In the genomic region with DNA sequence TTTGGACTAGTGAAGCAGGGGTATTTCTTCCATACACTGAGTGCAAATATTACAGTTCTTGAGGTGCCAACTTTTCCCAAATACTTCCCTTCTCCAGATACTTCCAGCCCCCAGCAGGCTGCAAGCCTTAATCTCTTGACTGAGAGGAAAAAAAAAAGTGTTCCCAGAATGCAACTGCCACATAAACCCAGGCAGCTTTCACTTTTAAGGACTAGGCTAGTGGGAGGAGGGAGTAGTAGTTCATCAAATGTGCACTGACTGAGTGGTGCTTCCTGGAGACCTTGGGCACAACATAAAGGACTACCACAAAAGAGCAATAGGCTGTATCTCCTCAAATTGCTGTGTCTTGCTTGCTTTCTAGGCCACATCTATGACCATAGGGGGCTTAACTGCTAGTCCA, we compare ENCODE assay signal across 22 mouse cellular contexts. TPM values are rescaled to one million over a fixed set of nuclear protein-coding genes. Genes with fewer than 3 reads are reported as not detected.
DNase-seq lines count a peak whose midpoint lies in the region; ATAC-seq and TF ChIP-seq lines count a peak whose summit lies in the region.
"Had no signal": no experiment of that assay in that cellular context is flagged by ENCODE, and none has a peak within 500 bp of the region (broad histone marks: within the 10 kb centered on the region; RNA-seq: fewer than 3 reads in every experiment).

No protein-coding gene starts in this region.

- DNase-seq in CD4-positive, CD25-positive, alpha-beta regulatory T cell, adult 2 months (ENCODE audit: low read depth, low spot score): peak; percentile 20
- peak; percentile 15 for DNase-seq in CD4-positive helper T cell, adult 2 months (ENCODE audit: low read depth, low spot score)
- no peak for DNase-seq in right cerebral cortex, postnatal 25 days
- DNase-seq: cerebellum, adult 11 months; cerebellum, postnatal 10 days; gastrocnemius, postnatal 10 days; heart, adult 11 months; heart, postnatal 36 days; kidney, adult 2 months; kidney, postnatal 10 days; layer of hippocampus, postnatal 36 days; right cerebral cortex, postnatal 14 days; spleen, adult 18-20 months; thymus, postnatal 36 days had no signal

- no peaks in the 10 kb centered on the region for H3K9me3 ChIP-seq in megakaryocyte, embryonic 14.5 days
- H3K9me3 ChIP-seq: forebrain, embryonic 10.5 days; heart, embryonic 15.5 days; midbrain, embryonic 15.5 days had no signal

- H3K79me2 ChIP-seq in myocyte (ENCODE audit: control insufficient read depth, insufficient read depth): peaks cover 4% of the 10 kb centered on the region

- peak overlapping the region; percentile 60 for H3K4me3 ChIP-seq in megakaryocyte, embryonic 14.5 days (replicated peaks)
- H3K4me3 ChIP-seq in myocyte: no peak overlapping the region
- H3K4me3 ChIP-seq: heart, embryonic 15.5 days; midbrain, embryonic 15.5 days had no signal

- TF ChIP-seq POLR2A in myocyte (IDR thresholded peaks at IDR 0.05; ENCODE audit: insufficient read length, low read depth): no peak

- peak overlapping the region; percentile 83 for H3K4me2 ChIP-seq in myocyte (ENCODE audit: low read depth)
- H3K4me2 ChIP-seq: heart, embryonic 15.5 days had no signal

- peaks cover 36% of the 10 kb centered on the region for H3K4me1 ChIP-seq in megakaryocyte, embryonic 14.5 days

- peaks cover 16% of the 10 kb centered on the region for H3K27me3 ChIP-seq in megakaryocyte, embryonic 14.5 days (replicated peaks)
- H3K27me3 ChIP-seq in myocyte (ENCODE audit: control insufficient read depth, insufficient read depth, insufficient read length): no peaks in the 10 kb centered on the region
- H3K27me3 ChIP-seq: heart, embryonic 15.5 days; midbrain, embryonic 15.5 days had no signal

- no peak for ATAC-seq in CD4-positive, CD25-positive, alpha-beta regulatory T cell, adult 4 months
- no peak for ATAC-seq in megakaryocyte, adult 5-6 weeks (ENCODE audit: poor library complexity, severe bottlenecking)
- ATAC-seq: forebrain, embryonic 16.5 days; midbrain, embryonic 15.5 days had no signal

- no peak overlapping the region for H3ac ChIP-seq in myocyte (ENCODE audit: control insufficient read depth, insufficient read length)

- peaks cover 2% of the 10 kb centered on the region for H3K36me3 ChIP-seq in megakaryocyte, embryonic 14.5 days (replicated peaks; ENCODE audit: low read length)
- H3K36me3 ChIP-seq in myocyte (ENCODE audit: control insufficient read depth, insufficient read depth): no peaks in the 10 kb centered on the region
- H3K36me3 ChIP-seq: heart, embryonic 15.5 days; midbrain, embryonic 15.5 days had no signal

TF ChIP-seq in myocyte, 11 proteins besides CTCF, POLR2A, EP300 and RAD21:
- TF ChIP-seq POLR2AphosphoS2 (IDR thresholded peaks at IDR 0.05; ENCODE audit: insufficient read length, low read depth): no peak
- TF ChIP-seq MYOD1 (IDR thresholded peaks at IDR 0.05; ENCODE audit: control insufficient read depth in 1 of 3, insufficient read length in 2 of 3, low read depth in 2 of 3): no peak
- TF ChIP-seq TCF3 (IDR thresholded peaks at IDR 0.05; ENCODE audit: insufficient read length, low read depth): no peak
- no peak for TF ChIP-seq CEBPB (IDR thresholded peaks at IDR 0.05; ENCODE audit: insufficient read depth, poor library complexity, severe bottlenecking)
- no peak for TF ChIP-seq TCF12 (IDR thresholded peaks at IDR 0.05; ENCODE audit: insufficient read depth, poor library complexity, severe bottlenecking)

RNA-seq across cellular contexts. Expression of a gene that starts 3.4 kb away (rescaled TPM):
- polyA plus RNA-seq in CD4-positive, CD25-positive, alpha-beta regulatory T cell, adult 4 months (2017; shearing (Covaris generic)): 10 to 100 TPM in 1 of 2 experiments, 1 to 10 TPM in 1; 7.8 to 10.2 TPM
- 0.46 TPM in 1 of 2 replicates, not detected in the other for polyA plus RNA-seq in megakaryocyte, embryonic 14.5 days (2012; ENCODE audit: insufficient read depth, low replicate concordance)
- 2.4 and 2.9 TPM in 2 replicates for total RNA-seq in megakaryocyte, adult 5-6 weeks (2015)
- total RNA-seq in megakaryocyte, adult 5-6 weeks (2017): 3.2 and 3.4 TPM in 2 replicates
- polyA plus RNA-seq in myocyte (2012; fragmentation: generic; extraction: Trizol): 1.9 TPM
